Mouse (Mus musculus) retina, postnatal 1 day (tissue): ENCODE data around the gene 0610037L13Rik.

Experiments used
- DNase-seq: peaks from one replicate; pipeline ENCODE4 v3.0.0-alpha.2; 2012

Gene 0610037L13Rik

DNA sequence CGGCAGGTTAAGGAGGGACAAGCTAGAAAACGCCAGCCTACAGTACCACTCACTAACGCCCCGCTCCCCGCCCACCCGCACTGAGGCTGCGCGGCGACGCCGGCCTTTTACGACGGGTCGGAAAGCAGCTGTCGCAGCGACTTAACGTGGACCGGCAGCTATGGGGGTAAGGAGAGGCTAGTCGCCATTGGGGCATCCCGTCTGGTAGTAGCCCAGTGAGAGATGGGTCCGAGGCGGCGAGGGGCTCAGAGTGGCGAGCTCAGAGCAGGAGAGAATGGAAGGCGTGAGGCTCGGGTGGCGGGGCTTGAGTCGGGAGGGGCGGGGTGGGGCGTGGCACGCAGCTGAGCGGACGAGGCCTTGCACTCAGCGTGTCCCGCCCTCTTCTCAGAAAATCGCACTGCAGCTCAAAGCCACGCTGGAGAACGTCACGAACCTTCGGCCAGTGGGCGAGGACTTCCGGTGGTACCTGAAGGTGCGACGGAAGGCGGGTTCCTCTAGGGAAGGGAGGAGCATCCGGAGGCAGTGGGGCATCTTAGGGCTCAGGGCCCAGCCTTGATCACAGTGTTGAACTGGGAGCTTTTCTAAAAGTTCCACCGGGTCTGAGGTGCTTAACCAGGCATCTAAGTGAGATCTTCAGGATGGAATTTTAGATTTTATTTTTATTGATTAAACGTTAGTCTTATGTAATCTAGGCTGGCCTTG lies at the start of gene 0610037L13Rik:
0610037L13Rik (plus strand) TSS at position 83 of the 702 bp plus-strand sequence.
- DNase-seq, result peak; percentile 96

DNA sequence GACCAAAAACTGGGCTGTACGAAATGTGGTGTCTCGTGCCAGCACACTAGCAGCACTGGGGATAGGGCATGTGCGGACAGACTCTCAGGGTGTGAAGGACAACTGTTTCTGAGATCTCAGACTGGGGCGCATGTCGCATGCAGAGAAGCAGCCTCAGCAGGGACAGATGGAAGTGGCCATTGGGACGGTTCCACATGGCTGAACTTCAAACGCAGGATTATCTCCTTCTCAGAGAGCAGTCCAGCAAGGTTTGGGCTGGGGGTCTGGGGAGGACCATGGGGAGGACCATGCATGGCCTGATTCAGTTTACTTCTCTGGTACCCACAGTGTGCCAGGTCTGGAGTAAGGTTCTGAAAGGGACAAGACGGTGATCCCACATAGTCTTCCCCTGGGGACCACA lies 45.9 kb upstream of the 0610037L13Rik start:
- peak; percentile 58 for DNase-seq

DNA sequence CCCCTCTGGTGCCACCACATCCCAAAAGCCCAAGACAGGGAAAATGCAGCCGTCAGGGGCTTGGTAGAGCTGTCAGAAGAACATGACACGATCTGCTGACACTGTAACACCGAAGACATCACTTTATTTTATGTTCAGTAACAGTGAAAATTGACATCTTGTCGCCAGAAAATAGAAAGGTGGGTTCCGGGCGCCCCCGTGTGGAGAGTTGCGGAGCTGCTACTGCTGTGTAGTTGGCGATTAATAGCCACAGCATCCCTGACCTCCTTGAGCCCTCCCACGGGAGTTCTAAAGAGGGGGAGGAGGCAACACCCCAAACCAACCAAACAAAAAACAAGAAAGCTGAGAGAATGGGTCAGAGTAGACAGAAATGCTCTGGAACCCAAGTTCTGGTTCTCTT lies 44.6 kb upstream of the 0610037L13Rik start:
- peak; percentile 81 for DNase-seq

DNA sequence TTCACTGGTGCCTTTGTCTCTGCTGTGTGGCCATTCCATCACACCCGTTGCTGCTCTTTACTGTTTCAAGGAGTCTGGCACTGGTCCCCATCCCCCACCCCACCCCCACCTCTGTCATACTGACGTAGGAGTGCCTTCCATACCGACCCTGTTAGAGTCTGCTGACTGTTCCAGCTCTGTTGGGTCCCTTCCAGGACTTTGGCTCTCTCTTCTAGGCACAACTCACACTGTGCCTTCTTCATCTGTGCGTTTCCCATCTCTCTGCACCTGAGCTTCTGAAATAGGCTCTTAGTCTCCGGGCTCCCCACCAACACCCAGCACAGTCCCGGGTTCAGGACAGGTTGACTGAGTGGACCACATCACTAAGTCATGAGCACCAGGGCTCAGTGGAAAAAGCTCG lies 42.8 kb upstream of the 0610037L13Rik start:
- no peak for DNase-seq

DNA sequence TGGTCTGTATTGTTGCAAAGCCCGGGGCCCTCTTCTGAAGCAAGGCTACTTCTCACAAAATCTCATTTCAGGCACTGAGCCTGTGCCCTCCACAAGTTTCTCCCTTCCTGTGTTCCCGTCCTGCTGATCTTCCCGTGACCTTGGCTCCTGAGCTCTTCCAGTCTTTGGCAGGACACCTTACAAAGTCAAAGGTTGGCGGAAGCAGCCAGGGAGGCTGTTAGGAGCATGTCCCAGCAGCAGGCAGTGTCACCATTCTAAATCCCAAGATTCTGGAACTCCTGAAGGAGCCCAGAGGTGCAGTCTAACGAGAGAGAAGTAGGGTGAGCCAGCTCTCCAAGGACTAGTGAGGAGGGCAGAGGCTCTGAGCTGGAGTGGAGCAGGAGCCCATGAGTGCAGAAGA lies 41.1 kb upstream of the 0610037L13Rik start:
- no peak for DNase-seq

DNA sequence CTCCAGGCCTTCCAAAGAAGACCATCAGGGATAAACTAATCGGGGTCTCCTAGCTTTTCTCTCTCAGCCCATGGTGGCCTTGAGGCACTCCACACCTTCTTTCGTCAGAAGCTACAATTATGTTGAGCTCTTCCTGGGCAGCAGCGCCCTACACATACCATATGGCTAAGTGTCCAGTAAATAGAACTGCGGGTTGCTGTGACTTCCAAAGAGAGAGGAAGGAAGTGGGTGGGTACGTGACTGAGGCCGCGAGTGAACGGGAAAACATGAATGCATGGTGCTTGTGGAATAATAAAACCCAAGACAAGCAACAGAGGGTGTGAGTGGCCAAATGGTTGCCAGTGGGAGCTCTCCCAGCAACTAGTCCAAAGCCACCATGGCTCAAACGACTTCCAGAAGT lies 40.0 kb upstream of the 0610037L13Rik start:
- DNase-seq, result no peak

DNA sequence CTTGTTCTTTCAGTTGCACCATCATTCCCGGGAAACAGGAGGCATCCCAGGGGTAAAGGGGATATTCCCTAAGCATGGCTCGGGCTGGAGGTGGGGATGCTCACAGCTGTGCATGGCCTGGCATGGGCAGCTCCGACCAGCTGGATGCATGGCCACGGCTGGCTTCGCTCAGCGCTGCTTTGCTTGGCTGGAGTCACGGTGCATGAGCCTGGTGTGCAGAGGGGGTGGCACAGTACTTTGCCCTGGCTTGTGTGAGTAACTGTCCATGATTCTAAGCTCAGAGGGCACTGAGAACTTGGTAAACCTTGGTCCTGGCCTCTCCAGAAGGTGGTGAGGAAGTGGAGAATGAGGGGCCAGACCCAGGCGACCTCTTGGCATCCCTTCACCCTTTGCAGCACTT lies 39.5 kb upstream of the 0610037L13Rik start:
- DNase-seq, result no peak

DNA sequence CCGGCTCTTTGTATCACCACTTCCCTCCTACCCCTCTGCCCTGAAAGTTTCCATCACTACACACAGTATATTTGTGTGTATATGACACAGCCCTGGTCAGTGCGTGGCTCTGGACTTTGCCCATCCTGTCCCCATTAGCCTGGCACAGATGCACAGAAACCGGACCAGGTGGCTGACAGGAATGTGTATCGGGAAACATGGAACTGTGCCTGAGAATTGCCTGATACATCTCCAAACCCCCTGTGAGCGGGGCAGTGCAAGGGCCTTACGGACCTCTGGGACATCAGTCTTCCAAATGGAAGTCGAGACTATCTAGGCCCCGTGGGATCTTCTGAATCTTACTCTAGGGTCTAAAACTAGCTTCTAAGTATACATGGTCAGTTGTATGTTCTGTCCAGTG lies 36.3 kb upstream of the 0610037L13Rik start:
- DNase-seq, result no peak

DNA sequence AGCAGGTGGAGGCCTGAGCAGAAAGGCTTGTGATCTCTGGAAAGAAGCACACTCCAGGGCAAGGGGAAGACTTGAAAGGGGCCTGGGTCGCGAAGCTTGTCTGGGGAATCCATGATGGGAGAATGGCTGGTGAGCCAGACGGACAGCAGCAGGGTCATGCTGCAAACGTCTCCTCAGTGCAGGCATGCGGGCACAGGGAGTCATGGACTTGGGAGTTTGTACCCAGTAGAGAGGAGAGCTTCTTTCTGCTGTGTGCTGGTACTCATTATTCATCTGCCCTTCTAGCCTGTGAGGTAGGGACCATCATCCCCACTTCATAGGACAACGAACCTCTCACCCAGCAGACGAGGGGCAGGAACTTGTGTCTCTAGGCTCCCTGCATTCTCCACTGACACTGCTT lies 35.8 kb upstream of the 0610037L13Rik start:
- DNase-seq, result no peak

DNA sequence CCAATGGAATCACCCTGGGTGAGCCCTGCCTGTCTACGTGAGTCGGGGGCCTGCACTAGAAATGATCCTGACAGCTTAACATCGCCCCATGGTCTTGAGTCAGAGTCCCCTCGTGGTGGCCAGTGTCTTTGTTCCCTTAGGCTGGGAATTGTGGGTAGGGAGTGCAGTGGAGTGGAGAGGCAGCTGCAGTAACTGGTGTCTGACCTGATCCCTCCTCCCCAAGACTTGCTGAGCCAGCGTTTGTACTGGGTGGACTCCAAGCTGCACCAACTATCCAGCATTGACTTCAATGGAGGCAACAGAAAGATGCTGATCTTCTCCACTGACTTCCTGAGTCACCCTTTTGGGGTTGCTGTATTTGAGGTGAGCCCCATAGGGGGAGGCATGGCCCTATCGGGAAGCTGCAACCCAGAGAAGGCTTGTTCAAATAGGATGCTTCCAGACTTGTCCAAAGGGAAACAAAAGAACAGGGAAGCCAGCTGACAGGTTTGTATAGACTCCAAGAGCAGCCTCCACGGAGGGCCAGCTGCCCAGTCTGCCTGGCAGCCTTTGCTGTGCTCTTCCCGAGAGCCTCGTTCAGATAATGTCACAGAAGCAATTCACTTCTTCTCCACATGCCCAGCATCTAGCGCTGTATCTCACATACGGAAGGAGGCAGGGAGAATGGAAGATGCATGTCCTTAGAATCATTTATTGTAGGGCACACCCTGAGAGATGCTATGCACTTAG lies 32.5 kb upstream of the 0610037L13Rik start:
- peak; percentile 39 for DNase-seq

DNA sequence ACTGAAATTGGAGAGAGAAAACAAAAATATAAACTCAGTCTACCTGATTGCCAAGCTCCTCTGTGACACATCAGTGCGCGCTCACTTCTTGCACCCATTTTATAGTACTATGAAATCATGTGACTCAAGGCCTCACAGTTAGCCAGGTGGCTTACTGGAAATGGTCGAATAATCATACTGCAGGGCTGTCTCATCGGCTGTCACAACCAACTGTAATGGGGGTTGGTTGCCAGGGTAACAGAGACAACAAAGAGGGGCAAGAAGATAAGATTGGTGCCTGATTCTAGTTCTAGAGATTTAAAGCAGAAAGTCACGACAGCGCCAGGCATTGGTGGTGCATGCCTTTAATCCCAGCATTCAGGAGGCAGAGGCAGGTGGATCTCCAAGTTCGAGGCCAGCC lies 30.6 kb upstream of the 0610037L13Rik start:
- DNase-seq, result no peak

DNA sequence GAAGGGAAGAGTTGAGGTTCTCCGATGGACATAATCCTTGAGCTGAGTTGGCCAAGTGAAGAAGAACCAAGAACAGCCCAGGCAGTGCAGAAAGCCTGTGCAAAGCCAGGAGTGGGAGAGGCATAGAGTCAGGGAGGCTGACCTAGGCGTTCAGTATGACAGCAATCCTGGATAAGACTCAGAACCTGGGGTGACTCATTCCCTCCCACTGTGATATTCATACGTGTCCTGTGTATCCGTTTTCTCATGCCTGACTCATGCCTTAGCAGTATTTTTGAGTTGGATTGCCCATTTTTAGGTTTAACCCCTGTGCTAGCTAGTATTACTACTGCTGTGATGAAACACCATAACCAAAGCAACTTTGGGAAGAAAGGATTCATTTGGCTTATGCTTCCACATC lies 24.7 kb upstream of the 0610037L13Rik start:
- no peak for DNase-seq

DNA sequence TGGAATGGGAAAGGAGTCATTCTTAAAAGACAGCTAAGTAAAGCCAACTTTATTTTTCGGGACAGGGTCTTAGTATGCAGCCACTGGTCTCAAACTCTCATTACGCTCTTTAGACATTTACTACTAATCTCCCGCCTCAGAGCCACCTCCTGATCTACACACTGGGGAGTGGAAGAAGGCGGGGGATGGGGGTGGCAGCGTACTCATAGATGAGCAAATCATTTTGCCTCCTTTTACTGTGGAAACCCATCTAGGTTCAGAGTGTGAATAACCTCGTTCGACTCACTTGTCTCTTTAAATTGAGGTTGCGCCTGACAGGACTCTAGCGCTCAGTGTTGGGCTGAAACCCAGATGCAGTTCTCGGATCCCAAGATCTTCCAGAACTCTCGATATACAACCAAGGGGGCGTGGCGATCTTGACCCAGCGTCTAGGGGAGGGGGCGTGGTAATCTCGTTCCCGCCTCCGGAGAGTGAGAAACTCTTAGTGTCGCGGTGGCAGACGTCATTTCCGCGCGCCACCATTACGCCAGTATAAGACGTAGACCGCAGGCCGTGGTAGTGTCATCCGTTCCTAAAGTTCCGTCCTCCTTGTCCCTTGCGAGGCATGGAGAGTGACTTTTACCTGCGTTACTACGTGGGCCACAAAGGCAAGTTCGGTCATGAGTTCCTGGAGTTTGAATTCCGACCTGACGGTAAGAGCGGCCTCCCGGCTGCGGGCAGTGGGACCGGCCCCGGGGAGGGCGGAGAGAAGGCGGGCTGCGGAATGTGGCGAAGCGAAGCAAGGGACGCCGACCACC lies 10.2 kb upstream of the 0610037L13Rik start, which contains the start of gene Magoh:
Magoh (plus strand) TSS at position 502 of the 797 bp plus-strand sequence.
- peak; percentile 97 for DNase-seq

DNA sequence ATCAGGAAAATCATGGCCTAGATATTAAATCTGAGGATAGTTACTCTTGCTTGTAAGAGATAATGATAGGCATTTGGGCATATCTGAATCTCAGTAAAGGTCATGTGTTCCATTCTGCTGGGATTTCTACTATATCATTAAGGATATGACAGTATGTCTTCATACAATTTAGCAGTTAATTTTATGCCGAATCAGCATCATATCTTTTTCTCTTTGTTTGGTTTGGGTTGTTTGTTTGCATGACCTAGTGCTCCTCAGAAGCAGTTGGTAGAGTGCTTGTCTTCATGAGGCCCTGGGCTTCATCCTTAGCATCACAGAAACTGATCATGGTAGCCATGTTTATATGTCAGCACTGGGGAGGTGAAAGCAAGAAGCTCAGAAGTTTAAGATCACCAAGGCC lies 8.0 kb upstream of the 0610037L13Rik start:
- DNase-seq, result no peak

DNA sequence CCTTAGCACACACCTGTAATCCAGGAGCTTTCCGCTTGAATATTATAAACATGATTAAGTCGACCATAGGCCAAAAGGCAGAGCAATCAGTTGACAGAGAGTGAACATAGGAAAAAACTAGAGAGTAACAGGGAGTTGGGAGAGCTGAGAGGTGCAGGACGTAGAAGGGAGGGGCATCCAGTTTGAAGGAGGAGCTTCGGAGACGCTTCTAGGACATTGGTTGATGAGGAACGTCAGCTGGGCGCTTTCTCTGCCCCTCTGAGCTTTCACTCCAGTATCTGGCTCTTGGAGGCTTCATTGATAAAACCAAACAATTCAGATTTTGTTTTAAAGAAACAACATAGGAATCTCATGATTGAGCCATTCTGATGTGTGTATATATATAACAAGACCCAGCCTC lies 3.2 kb upstream of the 0610037L13Rik start:
- no peak for DNase-seq

DNA sequence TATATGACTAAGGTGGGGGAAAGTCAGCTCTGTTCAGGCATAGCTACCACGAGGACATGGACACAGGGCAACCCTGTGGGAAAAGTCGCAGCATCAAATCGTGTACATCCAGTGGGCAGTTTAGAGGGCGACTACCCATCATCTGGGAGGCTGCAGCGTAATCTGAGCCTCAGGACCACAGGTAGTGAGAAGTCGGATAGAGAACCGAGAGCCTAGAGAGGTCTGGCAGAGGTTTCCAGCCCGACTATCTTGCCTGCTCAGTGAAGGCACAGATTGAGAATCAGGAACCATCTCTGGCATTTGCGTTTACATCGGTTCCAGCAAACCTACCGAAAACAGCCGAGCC lies 255 bp upstream of the 0610037L13Rik start:
- DNase-seq, result no peak

DNA sequence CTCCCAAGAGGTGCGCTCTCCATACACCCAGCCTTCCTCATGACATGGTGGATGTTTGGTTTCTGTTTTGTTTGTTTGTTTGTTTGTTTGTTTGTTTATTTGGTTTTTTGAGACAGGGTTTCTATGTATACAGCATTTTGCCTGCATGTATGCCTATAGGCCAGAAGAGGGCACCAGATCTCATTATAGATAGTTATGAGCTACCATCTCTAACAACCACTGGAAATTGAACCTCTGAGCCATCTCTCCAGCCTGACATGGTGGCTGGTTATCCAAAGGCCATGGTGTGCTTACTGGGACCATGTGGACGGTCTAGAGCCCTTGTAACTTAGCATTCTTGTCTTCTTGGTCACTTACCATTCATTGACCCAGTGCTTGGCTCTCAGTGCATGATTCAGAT lies 3.0 kb downstream of the 0610037L13Rik start:
- DNase-seq, result peak; percentile 59

DNA sequence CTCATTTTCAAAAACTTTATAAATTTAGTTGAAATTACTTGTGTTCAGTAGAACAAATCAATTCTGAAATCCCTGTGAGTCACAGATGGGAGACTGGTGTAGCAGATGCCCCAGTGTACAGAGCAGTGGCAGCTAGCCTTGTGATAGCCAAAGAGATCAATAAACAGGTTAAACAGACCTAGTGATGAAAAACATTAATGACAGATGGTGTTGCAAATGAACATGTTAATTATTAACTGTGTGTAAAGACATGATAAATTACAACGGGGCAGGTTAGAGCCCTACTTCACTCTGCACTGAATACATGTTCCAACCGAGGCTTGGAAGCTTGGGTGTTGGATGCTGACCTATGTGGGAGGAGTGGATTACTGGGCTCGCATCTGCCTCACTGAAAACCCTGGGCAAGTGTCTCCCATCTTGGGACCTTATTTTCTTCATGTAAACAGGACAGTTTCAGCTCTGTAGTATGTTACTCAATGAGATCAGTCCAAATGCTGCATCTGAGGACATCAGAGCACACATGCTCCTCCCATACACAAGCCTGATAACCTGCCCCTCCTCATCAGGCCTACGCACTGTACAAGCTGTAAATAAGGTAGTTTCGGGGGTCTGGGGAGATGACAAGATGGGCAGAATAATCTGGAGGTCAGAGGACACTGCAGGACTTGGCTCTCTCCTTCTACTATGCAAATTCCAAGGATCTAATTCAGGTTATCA lies 9.8 kb downstream of the 0610037L13Rik start:
- DNase-seq, result no peak

DNA sequence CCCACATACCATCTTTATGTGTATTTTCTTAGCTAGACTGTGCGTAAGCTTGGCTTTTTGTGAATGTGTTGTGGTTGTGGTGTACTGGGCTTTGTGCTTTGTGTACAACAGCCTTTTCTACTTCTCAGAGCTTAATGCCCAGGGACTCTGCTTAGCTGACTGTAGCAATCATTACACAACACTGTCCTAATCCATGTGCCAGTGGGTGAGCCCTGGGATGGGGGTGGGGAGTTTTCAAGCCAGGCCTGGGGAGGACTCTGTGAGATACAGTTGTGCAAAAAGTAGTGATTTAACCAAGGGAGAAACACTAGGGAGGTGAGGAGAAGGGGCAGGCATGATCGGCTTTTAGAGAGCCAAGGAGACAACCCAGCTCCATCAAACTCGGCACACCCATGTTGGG lies 10.6 kb downstream of the 0610037L13Rik start:
- DNase-seq, result no peak

DNA sequence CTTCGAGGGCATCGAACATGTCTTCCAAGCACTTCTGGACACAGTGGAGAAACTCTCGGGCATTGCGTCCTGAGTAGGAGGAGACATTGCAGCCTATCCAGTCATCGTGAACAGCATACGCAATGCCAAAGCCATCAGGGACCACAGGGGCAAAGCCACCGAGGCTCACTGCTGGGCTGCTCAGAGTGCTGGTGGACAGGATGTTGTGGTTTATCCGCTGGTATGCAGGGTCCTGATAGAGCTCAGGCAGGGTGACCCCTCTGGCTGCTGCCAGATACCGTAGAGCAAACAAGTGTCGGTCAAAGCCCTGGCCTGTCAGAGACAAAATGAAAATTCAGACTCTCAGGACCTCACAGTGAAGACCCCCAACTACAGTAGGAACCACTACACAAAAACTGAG lies 14.6 kb downstream of the 0610037L13Rik start:
- DNase-seq, result no peak

DNA sequence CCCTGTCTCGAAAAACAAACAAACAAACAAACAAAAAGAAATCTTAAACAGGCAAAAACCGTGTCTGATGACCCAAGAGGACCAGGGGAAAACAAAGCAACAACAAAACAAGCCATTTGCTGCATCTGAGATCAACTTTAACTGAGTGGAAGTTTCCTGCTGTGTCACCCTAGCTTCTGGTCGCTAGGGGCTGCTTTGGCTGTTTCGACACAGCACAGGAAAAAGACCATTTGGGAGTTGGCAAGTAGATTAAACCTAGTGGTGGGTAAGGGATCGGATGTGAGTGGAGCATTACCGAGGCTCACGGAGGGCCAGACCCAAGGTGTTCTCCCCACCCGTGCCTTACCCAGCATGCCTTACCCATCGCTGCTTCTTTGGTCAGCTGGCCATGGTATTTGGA lies 16.9 kb downstream of the 0610037L13Rik start:
- DNase-seq, result no peak

DNA sequence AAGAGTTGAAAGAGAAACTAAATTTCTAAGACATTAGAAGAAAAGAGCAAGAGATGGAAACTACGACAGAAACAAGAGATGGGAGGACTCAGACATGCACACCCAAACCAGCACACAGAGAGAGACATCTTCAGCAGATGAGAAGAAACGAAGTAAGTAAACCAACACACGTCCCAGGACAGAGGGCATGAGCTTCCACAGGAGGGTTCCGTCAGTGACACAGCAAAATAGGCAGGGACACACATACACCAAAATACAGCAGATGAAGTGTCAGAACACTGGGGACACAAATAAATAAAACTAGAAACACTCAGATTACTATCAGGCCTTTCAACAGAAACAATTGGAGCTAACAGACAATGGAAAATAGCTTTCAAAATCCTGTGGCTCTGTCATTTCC lies 20.4 kb downstream of the 0610037L13Rik start:
- no peak for DNase-seq

DNA sequence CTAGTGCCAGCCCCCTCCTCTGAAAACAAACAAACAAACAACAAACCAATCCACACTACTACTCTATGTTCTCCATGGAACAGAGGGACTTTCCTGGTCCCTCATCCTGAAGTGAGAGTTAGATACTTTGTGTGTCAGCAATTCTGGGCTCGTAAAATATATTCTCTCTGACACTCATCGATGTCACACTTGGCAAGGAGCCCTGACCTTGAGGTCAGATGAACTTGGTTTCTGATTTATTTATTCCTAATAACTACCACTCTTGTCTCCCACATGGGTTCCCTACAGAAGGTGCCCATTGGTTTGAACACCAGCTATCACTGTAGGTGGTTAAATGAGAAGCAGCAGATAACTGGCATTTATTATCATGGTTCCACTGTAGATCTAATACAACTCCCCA lies 30.7 kb downstream of the 0610037L13Rik start:
- no peak for DNase-seq
